Mouse (Mus musculus) Muller cell, postnatal 12 days (primary cell): ENCODE measurements around the gene Ccdc40.

ENCODE experiments used
- DNase-seq: peaks from one replicate; pipeline ENCODE4 v3.0.0-alpha.2; 2015; ENCODE audit errors: inconsistent ontology term

Ccdc40 gene

DNA sequence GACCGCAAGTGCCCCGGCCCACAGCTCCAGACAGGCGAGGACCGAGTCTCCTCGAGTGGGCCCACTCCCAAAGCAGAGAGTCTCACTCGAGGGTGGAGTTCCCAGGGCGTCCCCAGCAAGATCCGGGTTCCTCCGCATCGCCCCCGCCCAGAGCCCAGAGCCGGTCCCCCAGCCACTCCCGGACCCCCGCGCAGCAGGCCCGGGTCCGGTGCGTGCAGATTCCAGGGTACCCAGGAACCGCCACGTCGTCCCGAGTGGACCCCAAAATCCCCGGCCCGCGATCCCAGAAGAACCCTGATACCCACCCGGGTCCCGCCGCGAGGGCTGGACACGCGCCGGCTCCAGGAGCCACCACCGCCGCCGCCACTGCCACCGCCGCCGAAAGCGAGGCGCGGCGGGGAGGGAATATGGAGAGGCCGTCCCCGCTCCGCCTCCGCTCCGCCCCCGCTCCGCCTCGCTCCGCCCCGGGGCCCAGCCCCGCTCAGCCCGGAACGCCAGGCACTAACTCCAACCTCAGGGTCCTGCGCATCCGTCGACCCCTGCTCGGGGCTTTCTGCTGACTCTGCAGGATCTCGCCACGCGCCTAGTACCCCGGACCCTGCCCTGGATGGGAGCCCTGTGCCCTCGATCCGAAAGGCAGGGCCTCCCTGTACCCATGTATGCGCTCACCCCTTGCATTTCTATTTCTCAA is at the start of gene Ccdc40, which contains the start of gene Tbc1d16:
Gene Ccdc40 (plus strand): TSS at position 482 of the 691 bp plus-strand sequence.
Gene Tbc1d16 (minus strand): TSS at position 409 of the 691 bp plus-strand sequence.
- peak; percentile 85 for DNase-seq

DNA sequence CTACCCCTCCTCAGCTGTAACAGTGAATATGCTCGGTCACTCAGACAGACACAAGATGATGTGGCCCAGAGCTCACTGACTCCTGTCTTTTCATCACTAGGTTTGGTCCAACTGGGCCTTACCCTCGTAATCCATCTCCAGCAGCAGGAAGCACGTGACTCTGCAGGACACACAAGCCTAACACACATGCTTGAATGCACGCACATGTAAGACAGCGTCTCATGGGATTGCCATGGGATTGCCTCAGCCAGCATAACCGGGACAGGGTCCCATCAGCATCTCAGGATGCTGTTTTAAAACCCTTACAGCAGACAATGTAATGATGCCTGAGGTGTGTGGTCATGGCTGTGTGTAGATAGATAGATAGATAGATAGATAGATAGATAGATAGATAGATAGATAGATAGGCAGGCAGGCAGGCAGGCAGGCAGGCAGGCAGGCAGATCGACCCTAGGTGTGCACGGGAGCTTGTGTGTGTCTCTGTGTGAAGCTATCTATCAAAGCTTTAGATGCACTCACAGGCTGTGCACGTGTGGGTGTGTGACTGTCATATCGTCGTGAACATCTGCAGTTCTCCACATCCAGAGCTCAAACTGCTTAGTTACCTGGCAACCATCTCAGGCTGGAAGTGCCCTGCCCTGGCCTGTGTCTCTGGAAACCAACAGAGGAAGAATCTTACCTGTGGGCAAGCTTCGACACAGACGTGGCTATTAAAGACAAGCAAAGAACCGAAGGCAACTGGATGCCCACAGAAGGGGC is 47.4 kb upstream of the Ccdc40 start:
- no peak for DNase-seq

DNA sequence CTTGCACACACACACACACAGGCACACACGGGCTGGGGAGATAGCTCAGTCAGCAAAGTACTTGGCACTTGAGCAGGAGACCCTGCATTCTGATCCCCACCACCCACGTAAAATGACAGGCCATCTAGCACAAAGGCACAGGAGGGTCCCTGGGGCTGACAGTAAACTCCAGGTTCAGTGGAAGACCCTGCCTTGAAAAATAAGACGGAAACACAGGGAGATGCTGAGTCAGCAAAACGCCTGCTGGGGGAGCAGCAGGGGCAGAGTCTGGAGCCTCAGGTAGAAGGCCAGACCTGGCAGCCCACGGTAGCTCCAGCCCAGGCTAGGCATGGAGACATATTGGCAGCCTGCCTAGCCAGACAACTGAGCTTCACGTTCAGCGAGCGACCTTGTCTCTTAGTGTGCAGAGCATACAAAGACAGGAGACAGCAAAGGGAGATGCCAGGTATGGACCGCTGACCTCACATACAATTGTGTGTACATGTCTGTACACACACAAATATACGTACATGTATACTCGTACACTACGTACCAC is 46.4 kb upstream of the Ccdc40 start:
- DNase-seq, result no peak

DNA sequence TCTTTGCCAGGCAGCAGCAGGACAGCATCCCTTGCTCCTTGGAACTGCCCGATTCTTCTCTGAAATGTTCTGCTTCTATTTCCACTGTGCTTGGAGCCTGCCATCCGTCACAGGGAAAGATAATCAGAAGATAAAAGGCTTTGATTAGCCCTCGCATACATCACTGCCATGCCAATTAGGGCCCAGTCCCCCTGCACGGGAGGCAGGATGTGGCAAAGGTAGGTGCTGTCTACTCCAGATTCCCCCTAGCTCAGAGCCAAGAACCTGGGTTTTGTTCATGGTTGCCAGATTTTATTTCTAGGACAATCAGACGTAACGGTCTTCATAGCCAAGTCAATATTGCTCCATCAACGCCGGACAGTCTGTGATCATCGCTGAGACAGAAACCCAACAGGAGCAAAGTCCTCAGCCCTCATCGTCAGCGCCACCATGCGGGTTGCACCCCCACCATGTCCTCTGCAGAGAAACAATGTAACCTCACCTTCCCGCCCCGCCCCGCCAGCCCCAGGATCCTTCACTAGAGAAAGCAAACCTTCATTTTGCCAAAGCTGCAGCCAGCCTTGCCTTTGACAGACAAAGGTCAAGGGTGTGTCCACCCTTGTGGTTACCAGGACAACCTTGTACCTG is 44.6 kb upstream of the Ccdc40 start:
- DNase-seq, result no peak

DNA sequence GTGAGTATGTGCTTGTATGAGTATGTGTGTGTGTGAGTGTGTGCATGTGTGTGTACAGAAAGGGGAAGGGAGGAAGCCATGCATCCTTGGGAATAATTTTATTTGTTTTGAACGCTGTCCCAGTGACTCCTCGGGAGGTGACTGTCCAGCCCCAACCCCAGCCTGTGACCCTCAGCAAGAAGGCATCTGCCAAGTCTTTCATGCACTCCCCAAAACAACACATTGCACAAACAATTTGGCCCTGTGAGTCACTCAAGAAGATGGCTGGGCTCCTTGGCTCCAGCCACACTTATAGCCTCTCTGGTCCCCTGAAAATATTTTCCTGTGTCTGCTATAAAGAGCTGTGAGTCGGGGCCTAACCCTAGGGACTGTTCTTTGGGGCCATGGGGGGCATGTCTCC is 42.0 kb upstream of the Ccdc40 start:
- no peak for DNase-seq

DNA sequence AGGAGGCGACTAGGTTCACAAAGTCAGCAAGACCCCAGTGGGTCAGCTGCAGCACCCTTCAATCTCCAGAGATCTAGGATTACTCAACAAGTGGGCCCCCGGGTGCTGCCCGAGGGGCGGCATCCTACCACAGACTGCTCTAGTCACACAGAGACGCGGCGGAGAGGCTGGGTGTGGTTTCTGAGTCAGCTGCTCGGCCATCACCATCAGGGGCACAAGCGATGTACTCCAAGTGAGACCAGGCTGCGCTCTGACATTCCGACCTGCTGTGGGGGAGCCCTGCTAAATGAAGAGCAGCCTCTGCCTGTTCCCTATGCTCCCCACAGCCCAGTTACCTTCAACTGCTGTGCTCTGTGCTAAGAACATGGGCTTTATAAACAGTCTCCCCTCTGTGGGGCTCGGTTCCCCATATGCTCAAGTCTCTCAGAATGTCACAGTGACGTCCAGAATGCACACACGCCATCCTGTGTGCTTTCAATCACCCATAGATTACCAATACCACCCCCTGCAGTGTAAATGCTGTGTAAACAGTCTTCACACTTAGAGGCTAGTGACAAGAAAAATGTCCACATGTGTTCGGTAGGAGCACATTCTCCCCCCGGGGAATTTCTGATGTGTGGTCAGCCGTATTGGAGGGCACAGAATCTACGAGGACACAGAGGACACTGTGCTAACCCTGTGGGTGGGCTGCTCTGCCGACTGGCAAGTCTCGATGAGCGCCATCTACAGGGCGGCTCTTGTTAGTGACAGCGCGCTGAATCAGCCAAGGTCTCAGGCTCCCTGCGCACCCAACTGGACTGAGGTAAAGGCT is 41.2 kb upstream of the Ccdc40 start:
- peak; percentile 58 for DNase-seq

DNA sequence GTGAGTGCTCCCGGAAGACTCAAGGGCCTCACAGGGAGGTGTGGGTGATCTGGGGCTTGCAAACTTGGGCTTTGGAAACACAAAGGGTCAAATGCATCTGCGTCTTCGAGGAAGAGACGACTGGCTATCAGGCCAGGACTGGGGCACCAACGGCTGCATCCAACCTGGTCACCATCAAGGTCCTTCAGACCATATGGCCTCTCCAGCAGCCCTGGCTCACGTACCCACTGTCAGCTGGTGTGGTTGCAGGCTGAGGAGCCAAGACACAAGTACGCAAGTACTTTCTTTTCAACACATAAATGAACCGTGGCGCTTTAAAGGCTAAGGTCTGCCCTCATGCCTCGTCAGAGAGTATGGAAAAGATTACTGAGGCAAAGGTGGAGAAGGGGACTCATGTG is 40.6 kb upstream of the Ccdc40 start:
- no peak for DNase-seq

DNA sequence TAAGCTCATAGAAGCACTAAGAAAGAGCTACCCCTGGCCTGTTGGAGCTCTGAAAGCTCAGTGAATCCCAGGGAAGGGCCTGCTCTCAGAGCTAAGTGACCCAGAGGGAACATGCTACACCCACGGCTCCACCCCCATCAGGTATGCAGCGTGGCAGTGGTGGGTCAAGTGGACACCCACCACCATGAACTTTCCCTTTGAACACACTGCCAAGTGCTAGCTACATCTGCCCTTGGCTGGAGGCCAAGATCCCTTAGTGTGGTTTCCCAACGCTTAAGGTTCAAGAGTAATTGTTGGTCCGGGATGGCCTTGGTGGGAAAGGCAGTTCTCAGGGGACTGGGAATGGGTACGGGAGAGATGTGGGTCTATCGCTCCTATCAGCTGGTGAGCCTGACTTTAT is 40.0 kb upstream of the Ccdc40 start:
- DNase-seq, result no peak

DNA sequence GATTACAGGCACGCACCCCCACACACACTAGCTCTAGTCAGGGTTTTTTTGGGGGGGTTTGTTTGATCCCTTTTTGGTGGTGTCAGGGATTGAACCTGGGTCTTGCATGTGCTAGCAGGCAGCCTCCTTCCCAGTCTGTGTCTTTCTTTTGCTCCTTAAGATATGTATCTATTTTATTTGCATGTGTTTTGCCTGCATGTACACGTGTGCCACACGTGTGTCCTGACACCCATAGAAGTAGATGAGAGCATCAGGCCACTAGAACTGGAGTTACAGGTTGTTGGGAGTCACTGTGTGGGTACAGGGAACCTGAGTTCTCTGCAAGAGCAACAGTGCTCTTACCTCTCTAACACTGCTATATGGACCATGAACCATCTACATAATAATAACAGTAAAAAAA is 39.1 kb upstream of the Ccdc40 start:
- no peak for DNase-seq

DNA sequence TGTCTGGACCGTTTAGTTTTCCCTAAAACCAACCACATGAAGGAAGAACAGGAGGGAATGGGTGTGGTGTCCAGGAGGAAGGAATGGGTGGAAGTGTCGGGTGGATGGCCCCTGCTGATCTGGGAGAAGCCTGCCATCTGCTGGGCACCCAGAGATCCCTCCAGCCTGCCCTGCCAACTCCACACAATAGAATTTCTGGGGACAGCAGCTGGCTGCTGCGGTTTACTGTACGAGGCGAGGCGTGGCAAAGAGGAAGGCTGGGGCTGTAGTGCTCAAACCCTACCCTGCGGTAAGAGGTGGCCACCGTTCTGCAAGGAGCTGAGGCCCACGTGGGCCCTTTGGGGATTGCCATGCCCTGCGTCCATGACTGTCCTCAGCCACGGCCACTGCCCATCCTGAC is 37.9 kb upstream of the Ccdc40 start:
- DNase-seq, result peak; percentile 82

DNA sequence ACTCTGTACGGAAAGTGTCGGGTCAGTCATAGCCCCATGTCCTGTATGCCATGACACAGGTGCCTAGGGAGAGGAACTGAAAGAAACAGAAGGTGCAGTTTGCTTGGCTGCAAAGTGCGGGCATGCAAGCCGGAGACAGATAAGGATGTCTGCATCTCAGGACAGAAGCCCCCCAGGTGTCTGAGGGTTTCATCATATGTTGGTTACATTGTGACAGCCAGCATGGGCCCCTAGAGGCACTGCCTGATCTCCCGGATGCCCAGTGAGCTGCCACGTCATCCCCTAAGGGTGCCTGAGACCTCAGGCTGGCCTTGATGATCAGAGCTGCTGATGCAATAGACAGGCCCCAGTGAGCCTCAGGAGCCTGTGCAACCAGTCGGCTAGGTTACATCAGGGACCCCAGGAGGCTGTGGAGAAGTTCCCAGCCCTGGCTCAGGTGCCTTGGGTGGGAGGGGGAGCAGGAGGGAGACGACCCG is 36.7 kb upstream of the Ccdc40 start:
- no peak for DNase-seq

DNA sequence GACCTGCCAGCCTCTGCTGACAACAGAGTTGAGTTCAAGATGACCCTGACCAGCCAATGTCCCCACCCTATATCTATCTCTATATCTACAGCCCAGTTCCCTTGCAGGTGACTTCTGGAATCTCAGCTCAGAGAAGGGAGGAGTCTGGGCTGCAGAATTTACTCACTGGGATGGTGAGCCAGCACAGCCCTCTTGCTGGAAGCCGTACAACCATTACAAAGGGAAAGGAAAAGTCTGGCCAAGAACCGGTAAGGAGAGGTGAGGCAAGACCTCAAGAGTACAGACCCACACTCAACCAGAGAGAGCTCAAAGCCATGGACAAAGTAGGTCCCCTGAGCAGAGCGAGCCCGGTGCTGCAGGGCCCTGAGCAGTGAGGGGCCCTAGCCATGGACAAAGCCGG is 36.2 kb upstream of the Ccdc40 start:
- no peak for DNase-seq

DNA sequence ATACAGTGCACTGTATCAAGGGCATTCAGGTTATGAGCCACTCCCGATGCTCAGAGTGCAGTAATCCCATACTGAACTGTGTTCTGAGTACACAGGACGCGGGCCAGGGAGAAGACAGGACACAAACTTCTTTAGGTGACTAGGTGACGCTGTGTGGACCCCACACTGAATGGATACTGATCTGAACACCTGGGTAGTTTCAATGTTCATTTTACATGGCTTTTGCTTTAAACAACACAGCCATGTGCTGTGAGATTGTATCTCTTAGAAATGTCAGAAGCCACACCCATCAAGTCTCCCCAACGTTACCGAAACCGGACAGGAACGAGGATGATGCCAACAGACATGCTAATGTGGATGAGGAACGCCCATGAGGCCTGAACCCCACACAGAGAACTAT is 35.8 kb upstream of the Ccdc40 start:
- no peak for DNase-seq

DNA sequence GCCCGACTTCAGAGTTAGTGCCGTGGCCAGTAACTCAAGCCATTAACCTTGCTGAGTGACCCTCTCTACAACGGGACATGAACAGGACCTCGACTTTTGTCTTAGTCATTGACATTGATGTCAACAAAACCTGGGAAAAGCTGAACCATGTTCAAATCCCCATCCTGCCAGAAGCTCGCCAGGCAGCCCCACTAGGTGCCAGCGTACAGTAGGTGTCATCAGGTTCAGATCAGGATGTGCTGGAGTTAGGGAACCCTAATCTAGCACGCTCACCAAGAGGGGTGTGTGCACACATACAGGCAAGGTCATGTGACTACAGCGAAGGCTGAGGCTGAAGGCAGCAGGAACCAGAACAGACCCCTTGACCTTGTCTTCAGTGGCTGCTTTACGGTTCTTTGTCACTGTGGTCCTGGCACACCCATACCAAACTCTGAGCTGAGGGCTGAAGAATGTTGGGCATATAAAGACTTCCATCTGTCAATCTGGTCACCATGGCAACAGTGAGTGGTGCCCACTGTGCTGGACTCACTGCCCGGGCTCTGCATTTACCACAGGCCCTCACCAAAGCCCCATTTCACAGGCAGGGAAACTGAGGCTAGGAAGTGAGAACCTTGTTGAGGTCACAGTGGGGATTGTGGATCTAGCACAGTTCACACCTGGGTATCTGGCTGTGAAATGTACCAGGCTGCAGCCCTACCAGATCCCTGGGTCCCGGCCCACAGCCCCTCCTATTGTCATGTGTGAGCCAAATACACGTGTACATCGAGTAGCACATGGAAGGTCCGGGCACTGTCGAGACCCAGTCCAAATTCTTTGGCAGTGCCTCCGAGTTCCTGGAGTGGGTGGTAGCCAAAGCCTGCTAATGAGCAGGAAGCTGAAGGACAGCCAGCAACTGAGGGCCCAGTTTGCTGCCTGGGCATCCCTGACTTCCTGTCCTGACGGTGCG is 30.5 kb upstream of the Ccdc40 start:
- DNase-seq, result peak; percentile 79

DNA sequence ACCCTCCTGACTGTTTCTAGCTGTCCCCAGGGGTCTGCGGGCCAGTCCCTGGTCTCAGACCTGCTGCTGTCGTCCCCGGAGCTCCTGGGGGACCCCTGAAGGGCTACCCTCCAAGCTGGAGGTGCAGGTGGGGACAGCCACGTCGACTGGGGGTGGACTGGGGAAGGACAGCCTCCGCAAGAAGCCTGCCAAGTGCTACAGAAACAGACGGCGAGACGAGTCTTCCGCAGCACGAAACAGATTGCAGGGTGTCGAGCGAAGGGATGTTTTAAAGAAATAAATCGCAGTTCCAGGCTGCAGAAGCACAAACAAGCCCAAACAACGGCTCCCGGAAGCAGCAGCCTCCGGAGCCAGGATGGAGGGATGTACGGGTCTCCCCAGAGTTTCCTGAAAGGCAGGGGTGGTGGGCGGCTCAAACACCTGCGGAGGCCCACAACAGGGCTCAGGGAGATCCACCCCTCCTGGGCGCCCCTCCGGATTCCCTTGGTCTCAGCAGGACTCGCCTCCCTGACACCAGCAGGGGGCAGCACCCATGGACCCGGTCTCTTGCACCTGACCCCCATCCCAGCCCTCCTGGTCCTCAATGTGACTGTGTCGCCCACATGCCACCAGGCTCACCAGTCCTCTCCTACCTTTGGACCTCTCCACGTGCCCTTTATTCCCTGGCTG is 29.7 kb upstream of the Ccdc40 start:
- DNase-seq, result no peak

DNA sequence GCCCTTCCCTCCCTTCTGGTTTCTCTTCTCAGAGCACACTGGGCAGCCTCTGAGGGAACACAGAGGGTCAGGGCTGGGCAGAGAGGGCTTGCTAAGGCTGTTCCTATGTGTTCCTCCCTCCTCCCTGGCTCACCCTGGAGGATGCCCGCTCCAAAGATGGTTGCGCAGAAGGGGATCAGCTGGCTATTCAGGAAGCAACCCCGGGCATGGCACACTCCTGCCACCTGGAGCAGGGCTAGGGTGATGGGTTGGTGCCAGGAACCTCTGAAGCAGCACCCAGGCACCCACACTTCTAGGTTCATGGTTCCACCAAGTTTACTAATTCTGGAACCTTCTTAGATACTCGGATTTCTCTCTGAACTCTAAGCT is 29.2 kb upstream of the Ccdc40 start:
- DNase-seq, result no peak

DNA sequence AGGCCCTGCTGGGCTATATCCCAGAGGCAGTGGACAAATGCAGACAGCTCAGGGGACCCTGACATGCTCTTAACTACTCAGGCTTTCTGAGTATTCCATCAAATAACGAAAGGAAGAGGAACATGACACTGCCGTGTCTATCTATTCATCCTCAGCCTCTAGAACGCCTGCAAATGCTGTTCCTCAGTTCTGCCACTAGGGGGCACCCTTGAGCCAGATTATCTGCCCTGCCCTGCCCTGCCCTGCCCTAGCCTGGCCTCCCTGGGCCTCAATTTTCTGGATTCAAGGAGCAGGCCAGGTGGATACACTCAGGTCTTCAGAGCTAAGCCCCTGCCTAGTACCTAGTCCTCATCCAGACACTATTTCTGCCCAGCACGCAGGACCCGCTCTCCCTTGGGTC is 24.9 kb upstream of the Ccdc40 start:
- no peak for DNase-seq

DNA sequence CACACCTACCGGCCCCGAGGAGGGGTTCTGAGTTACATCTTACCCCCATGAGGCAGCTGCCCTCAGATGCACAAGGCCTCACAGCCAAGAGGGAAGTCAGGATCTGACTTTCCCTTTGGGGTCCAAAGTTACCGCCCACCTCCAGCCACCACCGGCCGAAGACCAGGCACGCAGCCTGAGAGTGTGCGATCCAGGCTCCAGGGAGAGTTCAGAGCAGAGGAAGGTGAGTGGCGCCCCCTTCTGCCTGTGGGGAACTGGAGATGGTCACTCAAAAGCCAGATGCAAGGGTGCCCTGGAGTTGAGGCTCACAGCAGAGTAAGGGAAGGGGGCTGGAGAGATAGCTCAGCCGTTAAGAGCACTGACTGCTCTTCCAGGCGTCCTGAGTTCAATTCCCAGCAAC is 22.6 kb upstream of the Ccdc40 start:
- no peak for DNase-seq

DNA sequence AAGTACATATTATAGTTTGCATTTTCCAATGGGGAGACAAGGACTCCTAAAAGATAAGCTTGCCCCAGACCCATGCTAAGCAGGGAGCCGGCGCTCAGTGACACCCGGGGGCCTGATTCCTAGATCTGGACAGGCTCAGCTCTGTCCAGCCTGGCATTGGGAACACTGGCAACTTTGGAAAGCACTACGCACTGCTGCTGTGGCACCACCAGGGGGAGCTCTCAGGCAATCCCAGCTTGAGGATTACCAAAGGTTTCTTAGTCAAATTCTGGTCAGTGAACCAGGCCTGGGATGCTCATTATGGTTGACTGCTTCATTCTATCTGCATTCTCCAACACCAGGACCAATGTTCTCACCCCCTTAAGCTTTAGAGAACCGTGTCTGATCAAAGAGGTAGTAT is 21.8 kb upstream of the Ccdc40 start:
- DNase-seq, result peak; percentile 71

DNA sequence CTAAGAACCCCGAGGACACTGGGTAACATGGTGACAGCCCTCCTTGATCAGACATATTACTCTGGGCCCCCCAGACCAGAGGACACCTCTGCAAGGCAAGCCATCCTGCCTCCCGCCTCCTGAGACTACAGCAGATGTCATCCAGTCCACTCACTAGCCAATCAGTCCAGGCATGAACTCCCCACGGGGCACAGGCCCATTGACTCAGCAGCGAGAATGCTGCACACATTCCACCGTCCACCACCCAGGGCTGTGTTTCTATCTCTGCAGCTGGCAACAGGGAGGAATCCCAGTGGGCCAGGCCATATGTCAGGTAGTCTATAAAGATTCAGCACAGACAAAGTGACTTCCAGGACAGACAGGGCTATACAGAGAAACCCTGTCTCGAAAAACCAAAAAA is 20.4 kb upstream of the Ccdc40 start:
- DNase-seq, result peak; percentile 67
